Mouse (Mus musculus) hindbrain, postnatal 0 days (tissue): ENCODE data around the gene Stom. TPM values are rescaled to one million over a fixed set of nuclear protein-coding genes. Genes with fewer than 3 reads are reported as not detected.

Experiments
- ATAC-seq: fragments of 200-750 bp; cut with Nextera tagmentation; 2 replicates; pipeline ENCODE4 v1.8.0; 2017; ENCODE audit warnings: mild to moderate bottlenecking, moderate TSS enrichment, moderate library complexity
- DNase-seq: peaks from one replicate; pipeline ENCODE4 v3.0.0-alpha.2; 2015; ENCODE audit warnings: low spot score
- H3K27ac ChIP-seq: fragments of 300-500 bp; sonication (generic); 2 replicates; pipeline ENCODE4 v1.5.1; 2014; ENCODE audit warnings: mild to moderate bottlenecking
- H3K27me3 ChIP-seq: fragments of 300-500 bp; sonication (generic); 2 replicates; pipeline ENCODE4 v1.6.1; 2014; ENCODE audit warnings: low read length, mixed read lengths; ENCODE audit not compliant: insufficient read depth
- H3K36me3 ChIP-seq: fragments of 300-500 bp; sonication (generic); 2 replicates; pipeline ENCODE4 v1.6.1; 2014; ENCODE audit warnings: low read length, mixed read lengths; ENCODE audit not compliant: insufficient read depth
- H3K4me1 ChIP-seq: fragments of 300-500 bp; sonication (generic); 2 replicates; pipeline ENCODE4 v1.6.1; 2014; ENCODE audit warnings: antibody characterized with exemption, low read length, mixed read lengths; ENCODE audit not compliant: insufficient read depth
- H3K4me2 ChIP-seq: fragments of 300-500 bp; sonication (generic); 2 replicates; pipeline ENCODE4 v1.6.1; 2014; ENCODE audit warnings: low read depth, mild to moderate bottlenecking, low read length, moderate library complexity, mixed read lengths
- H3K4me3 ChIP-seq: fragments of 300-500 bp; sonication (generic); 2 replicates; pipeline ENCODE4 v1.5.1; 2014; ENCODE audit warnings: low read length
- H3K9ac ChIP-seq: fragments of 300-500 bp; sonication (generic); replicated peaks from 2 replicates; pipeline ENCODE4 v1.6.1; 2014; ENCODE audit warnings: mild to moderate bottlenecking, low read length, moderate library complexity, mixed read lengths
- H3K9me3 ChIP-seq: fragments of 300-500 bp; sonication (generic); 2 replicates; pipeline ENCODE4 v1.6.1; 2016; ENCODE audit warnings: low read length, mixed read lengths
- CTCF ChIP-seq: IDR thresholded peaks from 2 replicates; pipeline ENCODE4 v1.5.1; 2016; ENCODE audit warnings: antibody characterized with exemption, control low read depth, low read depth
- WGBS: fragments of 180-500 bp; shearing (Covaris S2); extraction: QIAGEN DNeasy Blood & Tissue Kit; methylation state at CpG from one replicate; pipeline ENCODE4 v1.1.7; 2014; 5-methylcytosine and 5-hydroxymethylcytosine counted together
- polyA plus RNA-seq: library from polyadenylated mRNA; unstranded; fragments of >200 nt; fragmentation: Nextera tagmentation; extraction: Ambion mirVana; gene quantifications from 2 replicates; pipeline ENCODE4 v1.2.1, GENCODE M21; 2015
- total RNA-seq: library from RNA; depleted of rRNA; stranded (reverse); fragments of >200 nt; gene quantifications from 2 replicates; pipeline ENCODE4 v1.2.3, GENCODE M21; 2014; rRNA removed

Stom gene
- total RNA-seq (33.2 and 35.5 TPM in 2 replicates), polyA plus RNA-seq (30.8 and 32.1 TPM in 2 replicates)

DNA sequence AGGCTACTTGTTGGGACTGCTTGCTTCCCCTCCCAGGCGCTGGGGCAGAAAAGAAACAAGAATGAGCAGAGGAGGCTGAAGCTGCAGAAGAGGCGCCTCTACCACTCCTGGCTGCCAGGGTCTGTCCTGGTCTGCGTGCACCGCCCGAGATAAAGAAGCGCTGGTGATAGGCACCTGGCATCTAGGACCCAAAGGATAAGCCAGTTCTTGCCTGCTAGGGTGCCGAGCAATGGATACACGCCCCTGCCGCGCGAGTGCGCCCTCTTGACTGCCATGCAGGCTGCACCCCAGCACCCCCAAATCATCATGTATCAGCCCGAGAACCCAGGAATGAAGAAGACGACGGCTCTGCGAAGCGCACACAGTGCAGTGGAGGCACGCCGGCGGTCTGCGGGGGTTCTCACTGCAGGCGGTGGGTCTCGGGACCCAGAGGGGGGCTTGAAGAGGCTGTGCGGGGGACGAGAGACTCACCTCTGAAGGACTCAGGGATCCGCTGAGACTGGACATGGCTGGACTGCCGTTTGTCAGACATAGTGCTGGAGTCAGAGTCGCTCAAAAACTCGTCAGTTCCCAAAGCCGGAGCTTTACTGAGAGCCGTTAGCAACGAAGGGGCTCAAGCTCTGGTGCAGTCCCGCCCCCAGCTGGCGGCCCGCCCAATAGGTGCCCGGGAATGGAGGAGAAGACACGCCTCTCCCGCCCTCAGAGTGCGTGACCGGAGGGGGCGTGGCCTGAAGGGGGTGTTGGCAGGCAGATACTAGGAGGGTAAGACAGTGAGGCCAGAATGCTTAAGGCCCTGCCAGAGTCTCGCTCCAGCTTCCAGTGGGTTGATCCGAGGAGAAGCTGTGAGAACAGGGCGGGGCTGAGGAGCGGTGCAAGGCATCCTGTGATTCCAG, at the start of gene Stom:
TSS of gene Stom (minus strand) at position 589 of the 893 bp plus-strand sequence.
- H3K9me3 ChIP-seq = no peaks in the 10 kb centered on the region; the same call in 1 of the 2 replicates
- ATAC-seq = peak; percentile 99
- H3K9ac ChIP-seq = peak within 1 kb of the TSS; percentile 49
- peak within 1 kb of the TSS; percentile 62 for H3K27ac ChIP-seq
- H3K4me1 ChIP-seq = no peaks in the 10 kb centered on the region
- DNase-seq = peak; percentile 99
- H3K27me3 ChIP-seq = no peaks in the 10 kb centered on the region
- H3K36me3 ChIP-seq = no peaks in the 10 kb centered on the region
- 0 out of 2 replicates have a peak, but pooled peaks have one; percentile 40 for TF ChIP-seq CTCF
- WGBS = under 1% methylated on average over 45 of the region's 45 CpGs
- peak within 1 kb of the TSS; percentile 47 for H3K4me3 ChIP-seq
- H3K4me2 ChIP-seq = peak within 1 kb of the TSS; percentile 60

DNA sequence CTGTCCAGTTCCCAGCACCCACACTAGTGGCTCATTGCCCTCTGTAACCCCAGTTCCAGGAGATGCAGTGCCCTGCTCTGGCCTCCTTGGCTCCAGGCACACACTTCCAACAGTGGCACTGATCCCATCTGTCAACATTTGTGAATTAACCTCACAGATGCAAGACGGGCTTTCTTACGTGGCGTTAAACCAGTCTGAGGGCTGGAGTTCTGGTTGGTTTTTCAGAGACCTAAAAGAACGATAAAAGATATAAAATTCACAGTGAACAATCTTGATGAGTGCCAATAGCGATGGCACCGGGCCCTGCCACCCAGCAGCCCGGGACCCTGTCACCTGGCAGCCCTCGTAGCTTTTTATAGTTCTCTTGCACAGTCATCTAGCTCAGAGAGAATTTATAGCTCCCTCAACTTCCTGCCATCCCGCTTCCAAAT, 48.7 kb upstream of the Stom start:
- 67% methylated on average over 9 of the region's 9 CpGs for WGBS
- H3K4me2 ChIP-seq = no peak overlapping the region
- H3K27me3 ChIP-seq = no peaks in the 10 kb centered on the region
- no peaks in the 10 kb centered on the region for H3K4me1 ChIP-seq
- H3K4me3 ChIP-seq = no peak overlapping the region
- no peak for ATAC-seq
- no peak for DNase-seq
- TF ChIP-seq CTCF = no peak
- H3K36me3 ChIP-seq = no peaks in the 10 kb centered on the region
- no peak overlapping the region for H3K27ac ChIP-seq
- H3K9ac ChIP-seq = no peak overlapping the region
- H3K9me3 ChIP-seq = peaks cover 4% of the 10 kb centered on the region; the same call in 1 of the 2 replicates

DNA sequence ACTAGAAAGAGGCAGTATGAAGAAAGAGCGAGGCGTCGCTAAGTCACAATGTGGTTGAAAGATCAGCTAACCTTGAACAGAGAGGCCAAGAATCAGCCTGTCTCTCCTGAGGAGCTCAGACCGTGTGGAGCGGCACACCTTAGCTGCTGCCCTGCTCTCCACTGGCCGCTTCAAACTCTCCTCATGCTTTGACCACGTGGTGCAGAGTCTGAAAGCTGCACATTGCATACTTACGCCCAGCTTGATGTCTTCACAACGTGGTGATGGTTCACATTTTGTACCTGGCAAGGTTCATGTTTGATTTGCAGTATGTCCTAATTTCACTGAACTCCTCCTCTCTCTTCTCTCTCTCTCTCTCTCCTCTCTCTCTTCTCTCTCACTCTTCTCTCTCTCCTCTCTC, 42.5 kb upstream of the Stom start:
- Histone ChIP-seq H3K9me3 (no peaks in the 10 kb centered on the region), H3K36me3 (no peaks in the 10 kb centered on the region), H3K4me3 (no peak overlapping the region), H3K4me2 (no peak overlapping the region), H3K4me1 (no peaks in the 10 kb centered on the region), H3K9ac (no peak overlapping the region), H3K27ac (no peak overlapping the region), H3K27me3 (no peaks in the 10 kb centered on the region)
- WGBS = 69% methylated on average over 9 of the region's 9 CpGs
- TF ChIP-seq CTCF = no peak
- ATAC-seq = no peak
- DNase-seq = no peak

DNA sequence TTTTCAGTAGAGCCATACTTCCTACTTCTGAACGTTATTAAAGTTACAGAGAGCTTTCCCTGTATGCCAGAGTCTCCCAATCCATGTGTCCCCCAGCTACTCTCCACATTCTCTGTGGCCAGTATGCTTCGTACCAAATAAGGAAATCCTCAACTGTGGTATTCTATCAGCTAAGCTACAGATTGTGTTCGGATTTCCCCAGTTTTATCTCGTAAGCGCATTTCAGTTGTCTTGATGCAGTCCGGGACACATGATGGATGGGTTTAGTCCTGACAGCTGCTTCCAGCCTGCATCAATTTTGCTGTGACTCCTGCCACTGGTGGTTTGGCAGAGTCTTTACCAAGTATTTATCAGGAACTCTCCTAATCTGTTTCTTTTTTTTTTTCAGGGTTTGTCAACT, 40.8 kb upstream of the Stom start:
- Histone ChIP-seq H3K27me3 (no peaks in the 10 kb centered on the region), H3K9ac (no peak overlapping the region), H3K4me3 (no peak overlapping the region), H3K9me3 (no peaks in the 10 kb centered on the region), H3K4me2 (no peak overlapping the region), H3K4me1 (no peaks in the 10 kb centered on the region), H3K36me3 (no peaks in the 10 kb centered on the region), H3K27ac (no peak overlapping the region)
- WGBS = 67% methylated on average over 6 of the region's 6 CpGs
- no peak for TF ChIP-seq CTCF
- ATAC-seq (no peak), DNase-seq (no peak)

DNA sequence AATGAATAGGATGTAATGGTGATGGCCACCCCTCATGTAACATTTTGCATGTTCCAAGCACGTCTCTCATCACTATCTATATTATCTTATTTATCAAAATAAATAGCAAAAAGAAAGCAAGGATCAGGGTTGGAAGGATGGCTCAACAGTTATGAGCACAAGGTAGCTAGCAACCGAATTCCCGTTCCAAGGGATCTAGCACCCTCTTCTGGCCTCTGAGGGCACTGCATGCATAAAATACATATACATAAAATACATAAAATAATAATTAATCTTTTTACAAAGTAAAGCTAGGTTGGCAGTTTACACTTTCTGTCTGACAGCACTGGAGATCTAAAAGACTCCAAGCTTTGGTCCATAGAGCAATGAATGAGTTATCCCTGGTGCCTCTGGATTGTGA, 36.2 kb upstream of the Stom start:
- Histone ChIP-seq H3K27me3 (no peaks in the 10 kb centered on the region), H3K9ac (no peak overlapping the region), H3K27ac (no peak overlapping the region), H3K4me2 (no peak overlapping the region), H3K9me3 (no peaks in the 10 kb centered on the region), H3K36me3 (no peaks in the 10 kb centered on the region), H3K4me1 (no peaks in the 10 kb centered on the region), H3K4me3 (no peak overlapping the region)
- WGBS = 13% methylated on average over 3 of the region's 3 CpGs
- no peak for ATAC-seq
- DNase-seq = peak; percentile 69
- TF ChIP-seq CTCF = peak; percentile 83

DNA sequence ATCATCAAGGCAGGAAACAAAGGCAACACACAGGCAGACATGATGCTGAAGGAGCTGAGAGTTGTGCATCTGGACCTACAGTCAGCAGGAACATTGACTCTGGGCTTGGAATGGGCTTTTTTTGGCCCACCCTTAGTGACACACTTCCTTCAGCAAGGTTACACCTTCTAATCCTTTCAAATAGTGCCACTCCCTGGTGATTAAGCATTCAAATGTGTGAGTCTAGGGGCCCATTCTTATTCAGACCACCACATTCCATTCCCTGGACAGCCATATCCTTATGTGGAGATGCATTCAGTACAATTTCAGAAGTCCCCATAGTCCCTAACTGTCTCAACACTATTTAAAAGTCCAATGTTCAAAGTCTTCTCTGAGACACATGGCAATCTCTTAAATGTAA, 33.9 kb upstream of the Stom start:
- no peaks in the 10 kb centered on the region for H3K9me3 ChIP-seq
- TF ChIP-seq CTCF = no peak
- H3K27ac ChIP-seq = no peak overlapping the region
- ATAC-seq (no peak), DNase-seq (no peak)
- H3K4me3 ChIP-seq = no peak overlapping the region
- H3K27me3 ChIP-seq = no peaks in the 10 kb centered on the region
- H3K4me2 ChIP-seq = no peak overlapping the region
- no peak overlapping the region for H3K9ac ChIP-seq
- H3K4me1 ChIP-seq = no peaks in the 10 kb centered on the region
- H3K36me3 ChIP-seq = no peaks in the 10 kb centered on the region

DNA sequence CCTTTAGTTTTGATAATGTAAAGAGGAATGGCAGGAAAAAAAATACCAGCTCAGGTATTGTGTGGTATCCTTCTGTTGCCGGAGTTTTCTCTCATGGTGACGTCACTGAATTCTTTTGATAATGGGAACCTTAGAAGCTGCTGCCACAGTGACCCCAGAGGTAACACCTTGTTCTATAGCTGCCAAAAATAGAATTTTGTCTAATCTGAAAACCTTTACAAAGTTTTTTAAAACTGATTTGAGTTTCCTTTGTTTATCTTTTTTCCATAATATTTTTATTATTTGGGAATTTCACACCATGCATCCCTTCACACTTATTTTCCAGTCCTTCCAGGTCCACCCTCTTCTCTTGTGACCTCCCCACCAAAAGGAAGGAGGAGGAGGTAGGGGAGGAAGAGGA, 30.9 kb upstream of the Stom start, which contains the start of gene 4930568D16Rik:
TSS of gene 4930568D16Rik (minus strand) at position 101 of the 400 bp plus-strand sequence.
- Histone ChIP-seq H3K9ac (no peak within 1 kb of the TSS), H3K9me3 (no peaks in the 10 kb centered on the region), H3K27me3 (no peaks in the 10 kb centered on the region), H3K36me3 (no peaks in the 10 kb centered on the region), H3K4me3 (no peak within 1 kb of the TSS), H3K4me2 (no peak within 1 kb of the TSS), H3K27ac (no peak within 1 kb of the TSS), H3K4me1 (no peaks in the 10 kb centered on the region)
- no peak for ATAC-seq
- no peak for DNase-seq
- whole genome bisulfite sequencing = 81% methylated on average over 2 of the region's 2 CpGs
- no peak for TF ChIP-seq CTCF
